Mouse (Mus musculus) kidney, adult 2 months (tissue): ENCODE measurements around the gene Gmcl1. TPM values are rescaled to one million over a fixed set of nuclear protein-coding genes. Genes with fewer than 3 reads are reported as not detected.
A peak's percentile ranks its signal among the peaks of the same experiment; 100 is the strongest.

Experiments used
- DNase-seq: peaks from one replicate; pipeline ENCODE4 v3.0.0; 2021
- H3K27ac ChIP-seq: fragments of 200-500 bp; 2 replicates; pipeline ENCODE4 v1.5.1; 2012; ENCODE audit warnings: low read depth, low read length, control low read depth, inconsistent platforms; ENCODE audit not compliant: insufficient read depth
- H3K27me3 ChIP-seq: fragments of 200-500 bp; replicated peaks from 2 replicates; pipeline ENCODE4 v1.6.1; 2012; ENCODE audit warnings: mild to moderate bottlenecking, moderate library complexity, low read length, inconsistent platforms; ENCODE audit not compliant: control insufficient read depth, insufficient read depth
- H3K36me3 ChIP-seq: fragments of 200-500 bp; 2 replicates; pipeline ENCODE4 v1.6.1; 2012; ENCODE audit warnings: mild to moderate bottlenecking, moderate library complexity, low read length, inconsistent platforms; ENCODE audit not compliant: control insufficient read depth, insufficient read depth
- H3K4me1 ChIP-seq: fragments of 200-500 bp; 2 replicates; pipeline ENCODE4 v1.6.1; 2011; ENCODE audit warnings: low read length; ENCODE audit not compliant: control insufficient read depth, insufficient read depth
- H3K4me3 ChIP-seq: fragments of 200-500 bp; 2 replicates; pipeline ENCODE4 v1.5.1; 2011; ENCODE audit warnings: mild to moderate bottlenecking, low read depth, low read length, control low read depth; ENCODE audit not compliant: insufficient read depth
- CTCF ChIP-seq: fragments of 200-500 bp; conservative IDR thresholded peaks from 2 replicates; pipeline ENCODE4 v1.5.1; 2011; ENCODE audit warnings: low read depth, mild to moderate bottlenecking, control low read depth, low read length, moderate library complexity, mixed read lengths; ENCODE audit not compliant: insufficient read depth, insufficient read length
- POLR2A ChIP-seq: fragments of 200-500 bp; IDR thresholded peaks from one replicate; pipeline ENCODE4 v1.6.1; 2011; ENCODE audit warnings: low read depth, low read length, control low read depth
- WGBS: fragments of 180-500 bp; shearing (Covaris S2); methylation state at CpG from one replicate; pipeline ENCODE4 v1.1.7; 2018; 5-methylcytosine and 5-hydroxymethylcytosine counted together
- polyA plus RNA-seq: library from polyadenylated mRNA; depleted of rRNA; stranded (reverse); fragments of >200 nt; gene quantifications from 2 replicates; pipeline ENCODE4 v1.2.3, GENCODE M21; 2012

Gene Gmcl1
- polyA plus RNA-seq, 1 experiment: 10.0 TPM

GRCm38 (mm10) chr6:86754105-86754863 is 21.1 kb upstream of the Gmcl1 start:
- 86% methylated on average over 10 of the region's 10 CpGs for WGBS
- DNase-seq: peak; percentile 18
- TF ChIP-seq CTCF (0 out of 2 replicates have a peak, but pooled peaks have one; percentile 30), POLR2A (no peak)
- Histone ChIP-seq H3K27me3 (no peaks in the 10 kb centered on the region), H3K4me3 (no peak overlapping the region), H3K36me3 (no peaks in the 10 kb centered on the region), H3K4me1 (no peaks in the 10 kb centered on the region), H3K27ac (no peak overlapping the region)

- Histone ChIP-seq H3K4me3 (no peak overlapping the region), H3K36me3 (no peaks in the 10 kb centered on the region), H3K27ac (no peak overlapping the region), H3K27me3 (no peaks in the 10 kb centered on the region), H3K4me1 (no peaks in the 10 kb centered on the region)
- no peak for TF ChIP-seq CTCF
- 85% methylated on average over 5 of the region's 5 CpGs for WGBS
- no peak for DNase-seq
Observed at GRCm38 (mm10) chr6:86752843-86753485, 19.8 kb upstream of the Gmcl1 start.

GRCm38 (mm10) chr6:86750961-86751360 is 17.8 kb upstream of the Gmcl1 start:
- 96% methylated on average over 4 of the region's 4 CpGs for WGBS
- Histone ChIP-seq H3K27ac (no peak overlapping the region), H3K4me1 (no peaks in the 10 kb centered on the region), H3K4me3 (no peak overlapping the region), H3K27me3 (no peaks in the 10 kb centered on the region), H3K36me3 (no peaks in the 10 kb centered on the region)
- no peak for TF ChIP-seq CTCF
- no peak for TF ChIP-seq POLR2A
- DNase-seq: no peak

- Histone ChIP-seq H3K36me3 (no peaks in the 10 kb centered on the region), H3K27me3 (no peaks in the 10 kb centered on the region), H3K4me3 (no peak overlapping the region), H3K4me1 (no peaks in the 10 kb centered on the region), H3K27ac (no peak overlapping the region)
- no peak for TF ChIP-seq CTCF
- TF ChIP-seq POLR2A: no peak
- 71% methylated on average over 4 of the region's 4 CpGs for WGBS
- DNase-seq: no peak
Observed at GRCm38 (mm10) chr6:86749817-86750216, 16.6 kb upstream of the Gmcl1 start.

- Histone ChIP-seq H3K27me3 (no peaks in the 10 kb centered on the region), H3K4me3 (no peak overlapping the region), H3K27ac (no peak overlapping the region), H3K4me1 (no peaks in the 10 kb centered on the region), H3K36me3 (no peaks in the 10 kb centered on the region)
- no peak for TF ChIP-seq POLR2A
- TF ChIP-seq CTCF: peak; percentile 52
- DNase-seq: peak; percentile 61
Observed at GRCm38 (mm10) chr6:86747171-86747570, 14.0 kb upstream of the Gmcl1 start.

- Histone ChIP-seq H3K27ac (no peak overlapping the region), H3K36me3 (peaks cover 1% of the 10 kb centered on the region; the same call in 1 of the 2 replicates), H3K27me3 (no peaks in the 10 kb centered on the region), H3K4me3 (no peak overlapping the region), H3K4me1 (no peaks in the 10 kb centered on the region)
- DNase-seq: no peak
- 25% methylated on average over 3 of the region's 3 CpGs for WGBS
- TF ChIP-seq POLR2A: no peak
- no peak for TF ChIP-seq CTCF
Observed at GRCm38 (mm10) chr6:86740652-86741051, 7.5 kb upstream of the Gmcl1 start.

- H3K4me1 ChIP-seq: peaks cover 4% of the 10 kb centered on the region; the same call in 1 of the 2 replicates
- WGBS: 75% methylated on average over 6 of the region's 6 CpGs
- H3K36me3 ChIP-seq: peaks cover 1% of the 10 kb centered on the region; the same call in 1 of the 2 replicates
- no peak for DNase-seq
- no peak overlapping the region for H3K4me3 ChIP-seq
- no peak for TF ChIP-seq POLR2A
- no peak for TF ChIP-seq CTCF
- no peak overlapping the region for H3K27ac ChIP-seq
- no peaks in the 10 kb centered on the region for H3K27me3 ChIP-seq
Observed at GRCm38 (mm10) chr6:86736830-86737229, 3.6 kb upstream of the Gmcl1 start.
